Mouse (Mus musculus): ENCODE measurements around the gene Olfr854.

Gene Olfr854

DNA sequence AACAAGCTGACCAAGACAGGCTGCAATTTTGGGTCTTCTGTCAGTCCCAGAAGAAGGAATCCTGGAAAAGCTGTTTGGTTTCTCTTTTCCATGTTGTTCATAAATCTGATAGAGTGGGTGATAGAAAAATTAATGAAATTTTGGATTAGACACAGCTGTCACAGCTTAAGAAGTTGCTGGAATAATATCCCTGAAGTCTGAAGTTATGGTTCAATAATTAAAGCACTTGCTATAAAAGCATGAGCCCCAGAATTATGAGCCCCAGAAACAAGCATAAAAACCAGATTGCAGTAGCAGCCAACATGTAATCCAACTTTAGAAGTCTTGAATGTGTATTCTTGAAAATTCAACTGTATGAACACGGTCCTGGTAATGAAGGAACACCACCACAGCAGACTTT is at the start of gene Olfr854:
Gene Olfr854 (minus strand): TSS at position 101 of the 400 bp plus-strand sequence.
- no peak for DNase-seq

DNA sequence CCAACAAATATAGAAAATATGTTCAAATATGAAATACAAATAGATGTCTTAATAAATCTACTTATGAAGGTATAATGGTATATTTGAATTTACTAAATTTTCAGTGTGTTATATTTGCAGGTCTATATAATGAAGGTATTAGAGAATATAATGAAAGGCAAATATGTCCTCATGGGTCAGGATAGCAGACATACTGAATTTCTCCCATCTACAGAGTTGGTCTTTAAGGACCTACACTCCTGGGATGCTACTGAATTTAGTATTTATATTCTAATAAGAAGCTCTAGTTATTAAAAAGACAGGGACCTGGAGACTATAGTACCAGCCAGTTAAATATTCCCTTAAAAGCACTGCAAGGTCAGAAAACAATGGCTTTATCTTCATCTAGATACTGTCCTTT is 15.1 kb upstream of the Olfr854 start, which contains the start of gene Olfr855:
Gene Olfr855 (plus strand): TSS at position 301 of the 400 bp plus-strand sequence.
- no peak for DNase-seq

DNA sequence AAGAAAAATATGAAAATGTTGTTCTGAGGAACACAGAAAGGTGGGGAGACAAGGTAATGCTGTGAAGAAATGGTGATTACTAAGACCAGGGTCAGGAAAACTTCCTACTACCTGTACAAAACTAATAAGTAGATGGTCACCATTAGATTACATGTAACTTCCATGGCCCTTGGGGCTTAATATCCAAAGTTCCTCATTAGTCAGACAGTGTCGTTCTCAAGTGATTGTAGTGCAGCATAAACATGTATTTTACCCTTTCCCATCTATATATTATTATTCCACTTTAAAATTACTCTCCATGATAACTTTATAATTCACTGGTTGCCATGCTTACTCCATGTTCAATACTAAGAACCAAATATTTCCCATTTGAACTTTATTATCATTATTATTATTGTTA is 26.2 kb downstream of the Olfr854 start, which contains the start of gene Olfr853:
Gene Olfr853 (minus strand): TSS at position 101 of the 400 bp plus-strand sequence.
- no peak for DNase-seq

All from cerebellum, postnatal 36 days (tissue).